In the genomic region with DNA sequence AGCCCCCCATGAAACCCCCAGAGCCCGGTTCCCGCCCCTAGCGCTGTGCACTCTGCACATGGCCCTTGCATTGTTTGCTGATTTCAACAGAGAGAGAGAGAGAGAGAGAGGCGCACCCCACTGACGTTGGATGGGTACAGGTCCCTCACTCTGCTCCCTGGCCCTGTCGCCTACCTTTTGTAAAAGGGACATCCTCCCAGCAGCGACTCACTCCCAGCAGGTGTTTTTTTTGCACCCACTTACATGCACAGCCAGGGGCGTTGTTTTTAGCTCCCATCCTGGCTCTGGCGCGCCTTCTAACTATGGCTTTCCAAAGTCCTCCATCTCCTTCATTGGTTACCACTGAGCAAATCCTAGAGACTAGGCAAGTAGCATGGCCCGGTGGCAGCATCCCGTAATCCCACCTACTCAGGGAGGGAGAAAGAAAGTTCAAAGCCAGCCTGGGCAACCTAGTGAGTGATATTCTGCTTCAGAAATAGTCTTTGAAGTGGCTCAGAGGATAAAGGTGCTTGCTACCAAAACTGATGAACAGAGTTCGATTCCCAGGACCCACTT, we compare ENCODE assay signal across 8 mouse cellular contexts. TPM values are rescaled to one million over a fixed set of nuclear protein-coding genes. Genes with fewer than 3 reads are reported as not detected.
DNase-seq lines count a peak whose midpoint lies in the region; ATAC-seq lines count a peak whose summit lies in the region.

No protein-coding gene starts in this region.

- ATAC-seq in neural tube, embryonic 11.5 days (ENCODE audit: insufficient read depth, low FRiP score, low TSS enrichment): peak; percentile 17; the same call in 1 of the 2 replicates
- ATAC-seq in limb, embryonic 13.5 days (ENCODE audit: low FRiP score, low read depth): no peak; the same call in 1 of the 2 replicates
- no peak for ATAC-seq in stomach, embryonic 16.5 days (ENCODE audit: insufficient read depth, low FRiP score)

- H3K9ac ChIP-seq in neural tube, embryonic 11.5 days (ENCODE audit: low read length): peak overlapping the region; percentile 81
- H3K9ac ChIP-seq in limb, embryonic 13.5 days: peak overlapping the region; percentile 81
- peak overlapping the region; percentile 95 for H3K9ac ChIP-seq in stomach, embryonic 16.5 days (ENCODE audit: low read length)

- H3K27ac ChIP-seq in neural tube, embryonic 11.5 days (ENCODE audit: low read depth, low read length): peak overlapping the region; percentile 93
- peak overlapping the region; percentile 93; the same call in 1 of the 2 replicates for H3K27ac ChIP-seq in limb, embryonic 13.5 days
- H3K27ac ChIP-seq in stomach, embryonic 16.5 days (ENCODE audit: low read length): peak overlapping the region; percentile 99

- intact Hi-C loops in left cerebral cortex, postnatal 10 days (cut with DNase I): no loop called here

- WGBS in neural tube, embryonic 11.5 days: 9% methylated on average over 13 of the region's 13 CpGs
- 6% methylated on average over 13 of the region's 13 CpGs for WGBS in limb, embryonic 13.5 days
- 13% methylated on average over 13 of the region's 13 CpGs for WGBS in stomach, embryonic 16.5 days

- no peaks in the 10 kb centered on the region for H3K27me3 ChIP-seq in neural tube, embryonic 11.5 days (ENCODE audit: control insufficient read depth, insufficient read depth, low read length)
- H3K27me3 ChIP-seq in limb, embryonic 13.5 days: peaks cover 32% of the 10 kb centered on the region
- H3K27me3 ChIP-seq in stomach, embryonic 16.5 days (ENCODE audit: control insufficient read depth, insufficient read depth, low read length): no peaks in the 10 kb centered on the region

- no peaks in the 10 kb centered on the region for H3K9me3 ChIP-seq in neural tube, embryonic 11.5 days (ENCODE audit: control insufficient read depth, low read length)
- H3K9me3 ChIP-seq in limb, embryonic 13.5 days: no peaks in the 10 kb centered on the region
- no peaks in the 10 kb centered on the region for H3K9me3 ChIP-seq in stomach, embryonic 16.5 days (replicated peaks; ENCODE audit: control insufficient read depth, low read length)

- DNase-seq in cerebellum, adult 9-10 months: peak; percentile 59
- DNase-seq in cerebellum, adult 18-20 months: no peak
- DNase-seq in neural tube, embryonic 11.5 days (ENCODE audit: low spot score): no peak
- DNase-seq in neural tube, embryonic 10.5 days (ENCODE audit: extremely low spot score, low spot score): no peak
- DNase-seq in cerebellum, postnatal 36 days: no peak
- no peak for DNase-seq in left cerebral cortex, postnatal 10 days (ENCODE audit: extremely low spot score in 1 of 2, low spot score in 2 of 2)

- peak overlapping the region; percentile 99 for H3K4me2 ChIP-seq in neural tube, embryonic 11.5 days (ENCODE audit: low read depth)
- H3K4me2 ChIP-seq in limb, embryonic 13.5 days (replicated peaks): peak overlapping the region; percentile 100
- peak overlapping the region; percentile 100 for H3K4me2 ChIP-seq in stomach, embryonic 16.5 days (ENCODE audit: low read depth, low read length)

- peak overlapping the region; percentile 76 for H3K4me3 ChIP-seq in neural tube, embryonic 11.5 days (ENCODE audit: low read depth, low read length)
- peak overlapping the region; percentile 67 for H3K4me3 ChIP-seq in limb, embryonic 13.5 days
- H3K4me3 ChIP-seq in stomach, embryonic 16.5 days (replicated peaks; ENCODE audit: low read length): peak overlapping the region; percentile 78

- peaks cover 41% of the 10 kb centered on the region for H3K4me1 ChIP-seq in neural tube, embryonic 11.5 days (ENCODE audit: control insufficient read depth, insufficient read depth, low read length)
- H3K4me1 ChIP-seq in limb, embryonic 13.5 days: peaks cover 48% of the 10 kb centered on the region
- H3K4me1 ChIP-seq in stomach, embryonic 16.5 days (ENCODE audit: control insufficient read depth, insufficient read depth, low read length): peaks cover 28% of the 10 kb centered on the region

- no peaks in the 10 kb centered on the region for H3K36me3 ChIP-seq in neural tube, embryonic 11.5 days (ENCODE audit: control insufficient read depth, insufficient read depth, low read length)
- peaks cover 11% of the 10 kb centered on the region; the same call in 1 of the 2 replicates for H3K36me3 ChIP-seq in limb, embryonic 13.5 days
- H3K36me3 ChIP-seq in stomach, embryonic 16.5 days (ENCODE audit: control insufficient read depth, insufficient read depth, low read length): no peaks in the 10 kb centered on the region

RNA-seq across cellular contexts. Expression of a gene that starts 6.1 kb away (rescaled TPM):
- polyA plus RNA-seq in neural tube, embryonic 11.5 days (2014; fragmentation: Nextera tagmentation; extraction: Ambion mirVana): 8.4 and 11.9 TPM in 2 replicates
- 5.0 and 5.1 TPM in 2 replicates for polyA plus RNA-seq in limb, embryonic 13.5 days (2015; fragmentation: Nextera tagmentation; extraction: Ambion mirVana)
- polyA plus RNA-seq in stomach, embryonic 16.5 days (2015; fragmentation: Nextera tagmentation; extraction: Ambion mirVana): 3.7 and 4.1 TPM in 2 replicates
- total RNA-seq in left cerebral cortex, postnatal 10 days (2021): 10 to 100 TPM; 30.1 to 34.6 TPM

RNA-seq across cellular contexts. Expression of a gene that starts 27.7 kb away (rescaled TPM):
- 19.6 and 20.8 TPM in 2 replicates for polyA plus RNA-seq in neural tube, embryonic 11.5 days (2014; fragmentation: Nextera tagmentation; extraction: Ambion mirVana)
- 26.1 and 29.2 TPM in 2 replicates for polyA plus RNA-seq in limb, embryonic 13.5 days (2015; fragmentation: Nextera tagmentation; extraction: Ambion mirVana)
- 16.7 and 18.8 TPM in 2 replicates for polyA plus RNA-seq in stomach, embryonic 16.5 days (2015; fragmentation: Nextera tagmentation; extraction: Ambion mirVana)
- 10 to 100 TPM; 85.5 to 89.0 TPM for total RNA-seq in left cerebral cortex, postnatal 10 days (2021)

RNA-seq across cellular contexts. Expression of a gene that starts 40.9 kb away (rescaled TPM):
- polyA plus RNA-seq in neural tube, embryonic 11.5 days (2014; fragmentation: Nextera tagmentation; extraction: Ambion mirVana): 12.7 and 13.8 TPM in 2 replicates
- 19.0 and 19.9 TPM in 2 replicates for polyA plus RNA-seq in limb, embryonic 13.5 days (2015; fragmentation: Nextera tagmentation; extraction: Ambion mirVana)
- polyA plus RNA-seq in stomach, embryonic 16.5 days (2015; fragmentation: Nextera tagmentation; extraction: Ambion mirVana): 11.8 and 12.8 TPM in 2 replicates
- 10 to 100 TPM; 33.0 to 35.6 TPM for total RNA-seq in left cerebral cortex, postnatal 10 days (2021)

RNA-seq across cellular contexts. Expression of a gene that starts 55.0 kb away (rescaled TPM):
- 2.1 and 2.3 TPM in 2 replicates for polyA plus RNA-seq in neural tube, embryonic 11.5 days (2014; fragmentation: Nextera tagmentation; extraction: Ambion mirVana)
- polyA plus RNA-seq in limb, embryonic 13.5 days (2015; fragmentation: Nextera tagmentation; extraction: Ambion mirVana): 1.9 and 2.4 TPM in 2 replicates
- 4.6 and 4.8 TPM in 2 replicates for polyA plus RNA-seq in stomach, embryonic 16.5 days (2015; fragmentation: Nextera tagmentation; extraction: Ambion mirVana)
- under 1 TPM; 0.71 to 0.83 TPM for total RNA-seq in left cerebral cortex, postnatal 10 days (2021)
